In genomic region chr2:35691257-35692049, GRCm38 (mm10) we compare ENCODE assay signal across 7 mouse cellular contexts.
DNase-seq lines count a peak whose midpoint lies in the region; ATAC-seq and TF ChIP-seq lines count a peak whose summit lies in the region.

No protein-coding gene starts in this region.

- WGBS in embryonic facial prominence, embryonic 11.5 days = 17% methylated on average over 7 of the region's 7 CpGs
- WGBS in lung, embryonic 14.5 days = 11% methylated on average over 7 of the region's 7 CpGs

- DNase-seq in adrenal gland, adult (ENCODE audit: inconsistent age in 2 of 2, low spot score in 1 of 2) = peak; percentile 84 to 92
- peak; percentile 77 for DNase-seq in embryonic facial prominence, embryonic 11.5 days (ENCODE audit: low spot score)
- peak; percentile 86 for DNase-seq in heart, adult 9 months (ENCODE audit: low spot score in 2 of 2)
- DNase-seq in kidney, adult 8-10 months = peak; percentile 90 to 95
- DNase-seq in lung, embryonic 14.5 days = peak; percentile 89
- DNase-seq in ovary, postnatal 36 days (ENCODE audit: low spot score) = peak; percentile 81
- no peak for DNase-seq in frontal cortex, postnatal 10 days (ENCODE audit: low spot score in 2 of 2)

- H3K9me3 ChIP-seq in embryonic facial prominence, embryonic 11.5 days (replicated peaks; ENCODE audit: control insufficient read depth, low read length) = no peaks in the 10 kb centered on the region
- H3K9me3 ChIP-seq in lung, embryonic 14.5 days (ENCODE audit: low read depth, low read length) = no peaks in the 10 kb centered on the region

- H3K4me1 ChIP-seq in embryonic facial prominence, embryonic 11.5 days (ENCODE audit: control insufficient read depth, insufficient read depth, low read length) = peaks cover 24% of the 10 kb centered on the region
- peaks cover 62% of the 10 kb centered on the region for H3K4me1 ChIP-seq in lung, embryonic 14.5 days (ENCODE audit: insufficient read depth)

- no peaks in the 10 kb centered on the region for H3K36me3 ChIP-seq in embryonic facial prominence, embryonic 11.5 days (replicated peaks; ENCODE audit: control insufficient read depth, insufficient read depth, low read depth, low read length)
- no peaks in the 10 kb centered on the region for H3K36me3 ChIP-seq in lung, embryonic 14.5 days (ENCODE audit: insufficient read depth)

- H3K9ac ChIP-seq in embryonic facial prominence, embryonic 11.5 days (replicated peaks; ENCODE audit: low read length) = peak overlapping the region; percentile 9; the same call in 1 of the 2 replicates
- H3K9ac ChIP-seq in lung, embryonic 14.5 days = peak overlapping the region; percentile 27; the same call in 1 of the 2 replicates

- no peak for TF ChIP-seq CTCF in lung, embryonic 14.5 days (IDR thresholded peaks at IDR 0.05; ENCODE audit: low read depth)

- H3K27ac ChIP-seq in embryonic facial prominence, embryonic 11.5 days (replicated peaks; ENCODE audit: low read depth, low read length) = 0 out of 2 replicates have a peak overlapping the region, but pooled peaks have one; percentile 28
- peak overlapping the region; percentile 93 for H3K27ac ChIP-seq in lung, embryonic 14.5 days (ENCODE audit: low read depth)

- no peak overlapping the region for H3K4me3 ChIP-seq in embryonic facial prominence, embryonic 11.5 days (ENCODE audit: low read depth, low read length)
- peak overlapping the region; percentile 23 for H3K4me3 ChIP-seq in lung, embryonic 14.5 days (ENCODE audit: low read depth, low read length)

- H3K27me3 ChIP-seq in embryonic facial prominence, embryonic 11.5 days (ENCODE audit: control insufficient read depth, insufficient read depth, low read length) = no peaks in the 10 kb centered on the region
- no peaks in the 10 kb centered on the region for H3K27me3 ChIP-seq in lung, embryonic 14.5 days (ENCODE audit: insufficient read depth, low read length)

- peak; percentile 61; the same call in 1 of the 2 replicates for ATAC-seq in embryonic facial prominence, embryonic 11.5 days (replicated peaks; ENCODE audit: insufficient number of reproducible peaks, low FRiP score, low TSS enrichment, low read depth)
- ATAC-seq in lung, embryonic 14.5 days (ENCODE audit: insufficient read depth) = peak; percentile 89

- no peak overlapping the region for H3K4me2 ChIP-seq in embryonic facial prominence, embryonic 11.5 days (ENCODE audit: low read depth, low read length)
- peak overlapping the region; percentile 47 for H3K4me2 ChIP-seq in lung, embryonic 14.5 days

Comparison
In these comparisons a context has a peak if more than half of its experiments do, and no peak if none do; other contexts are left out.
1. DNase-seq: peak in adrenal gland, adult (2 of 2), embryonic facial prominence, embryonic 11.5 days (single experiment), heart, adult 9 months (2 of 2), kidney, adult 8-10 months (2 of 2), lung, embryonic 14.5 days (single experiment) and ovary, postnatal 36 days (single experiment); none in frontal cortex, postnatal 10 days (0 of 2).